Mouse (Mus musculus) hindbrain, embryonic 14.5 days (tissue): Measurements from ENCODE around the gene Stard8. TPM values are rescaled to one million over a fixed set of nuclear protein-coding genes. Genes with fewer than 3 reads are reported as not detected.
"Not testable (repeated sequence)": the region's sequence is repeated elsewhere in the genome, so short reads cannot be mapped to it uniquely, and the experiment has no call there.

Source experiments
- ATAC-seq: fragments of 200-750 bp; cut with Nextera tagmentation; 2 replicates; pipeline ENCODE4 v1.8.0; 2017; ENCODE audit warnings: moderate number of reproducible peaks, mild to moderate bottlenecking, moderate TSS enrichment, moderate library complexity; ENCODE audit not compliant: low FRiP score
- DNase-seq: peaks from one replicate; pipeline ENCODE4 v3.0.0-alpha.2; 2015; ENCODE audit warnings: low spot score
- H3K27ac ChIP-seq: fragments of 300-500 bp; sonication (generic); 2 replicates; pipeline ENCODE4 v1.5.1; 2014; ENCODE audit warnings: mild to moderate bottlenecking, moderate library complexity
- H3K27me3 ChIP-seq: fragments of 300-500 bp; sonication (generic); 2 replicates; pipeline ENCODE4 v1.6.1; 2014; ENCODE audit warnings: mild to moderate bottlenecking, low read length, mixed read lengths; ENCODE audit not compliant: control insufficient read depth, insufficient read depth
- H3K36me3 ChIP-seq: fragments of 300-500 bp; sonication (generic); replicated peaks from 2 replicates; pipeline ENCODE4 v1.6.1; 2014; ENCODE audit not compliant: control insufficient read depth, insufficient read depth
- H3K4me1 ChIP-seq: fragments of 300-500 bp; sonication (generic); replicated peaks from 2 replicates; pipeline ENCODE4 v1.6.1; 2014; ENCODE audit warnings: antibody characterized with exemption, low read length, mixed read lengths; ENCODE audit not compliant: control insufficient read depth, insufficient read depth
- H3K4me2 ChIP-seq: fragments of 300-500 bp; sonication (generic); replicated peaks from 2 replicates; pipeline ENCODE4 v1.6.1; 2014; ENCODE audit warnings: mild to moderate bottlenecking, moderate library complexity
- H3K4me3 ChIP-seq: fragments of 300-500 bp; sonication (generic); replicated peaks from 2 replicates; pipeline ENCODE4 v1.5.1; 2014; ENCODE audit warnings: mild to moderate bottlenecking, low read length
- H3K9ac ChIP-seq: fragments of 300-500 bp; sonication (generic); 2 replicates; pipeline ENCODE4 v1.6.1; 2014
- H3K9me3 ChIP-seq: fragments of 300-500 bp; sonication (generic); 2 replicates; pipeline ENCODE4 v1.6.1; 2016; ENCODE audit warnings: low read length; ENCODE audit not compliant: control insufficient read depth
- WGBS: fragments of 180-500 bp; shearing (Covaris S2); extraction: QIAGEN DNeasy Blood & Tissue Kit; methylation state at CpG from one replicate; pipeline ENCODE4 v1.1.7; 2014; 5-methylcytosine and 5-hydroxymethylcytosine counted together
- polyA plus RNA-seq: library from polyadenylated mRNA; unstranded; fragments of >200 nt; fragmentation: Nextera tagmentation; extraction: Ambion mirVana; gene quantifications from 2 replicates; pipeline ENCODE4 v1.2.1, GENCODE M21; 2014

Gene Stard8
- polyA plus RNA-seq, result 3.8 and 5.5 TPM in 2 replicates

- no peak for ATAC-seq
- Histone ChIP-seq H3K9me3 (no peaks in the 10 kb centered on the region), H3K36me3 (no peaks in the 10 kb centered on the region), H3K27me3 (peaks cover 7% of the 10 kb centered on the region; the same call in 1 of the 2 replicates), H3K27ac (no peak within 1 kb of the TSS), H3K4me1 (no peaks in the 10 kb centered on the region), H3K4me3 (no peak within 1 kb of the TSS), H3K9ac (no peak within 1 kb of the TSS), H3K4me2 (no peak within 1 kb of the TSS)
- DNase-seq, result no peak
- 67% methylated on average over 9 of the region's 9 CpGs for WGBS
Observed at GRCm38 (mm10) chrX:99003046-99003445, at the start of gene Stard8. Gene Stard8, plus strand, starts transcription at chrX:99003248.

GRCm38 (mm10) chrX:98953941-98954340 lies 49.1 kb upstream of the Stard8 start:
- H3K9ac ChIP-seq, result no peak overlapping the region
- H3K27me3 ChIP-seq, result no peaks in the 10 kb centered on the region
- WGBS, result 24% methylated on average over 6 of the region's 6 CpGs
- no peaks in the 10 kb centered on the region for H3K4me1 ChIP-seq
- DNase-seq (no peak), ATAC-seq (no peak)
- H3K4me2 ChIP-seq, result no peak overlapping the region
- H3K36me3 ChIP-seq, result no peaks in the 10 kb centered on the region
- H3K4me3 ChIP-seq, result no peak overlapping the region
- H3K27ac ChIP-seq, result no peak overlapping the region
- H3K9me3 ChIP-seq, result no peaks in the 10 kb centered on the region

- H3K9ac ChIP-seq, result no peak overlapping the region
- no peak overlapping the region for H3K27ac ChIP-seq
- no peaks in the 10 kb centered on the region for H3K9me3 ChIP-seq
- no peak overlapping the region for H3K4me2 ChIP-seq
- H3K4me3 ChIP-seq, result no peak overlapping the region
- 92% methylated on average over 9 of the region's 9 CpGs for WGBS
- no peaks in the 10 kb centered on the region for H3K27me3 ChIP-seq
- DNase-seq, result no peak
- H3K4me1 ChIP-seq, result no peaks in the 10 kb centered on the region
- no peak for ATAC-seq
- no peaks in the 10 kb centered on the region for H3K36me3 ChIP-seq
Observed at GRCm38 (mm10) chrX:98958287-98958686, 44.8 kb upstream of the Stard8 start.

DNA sequence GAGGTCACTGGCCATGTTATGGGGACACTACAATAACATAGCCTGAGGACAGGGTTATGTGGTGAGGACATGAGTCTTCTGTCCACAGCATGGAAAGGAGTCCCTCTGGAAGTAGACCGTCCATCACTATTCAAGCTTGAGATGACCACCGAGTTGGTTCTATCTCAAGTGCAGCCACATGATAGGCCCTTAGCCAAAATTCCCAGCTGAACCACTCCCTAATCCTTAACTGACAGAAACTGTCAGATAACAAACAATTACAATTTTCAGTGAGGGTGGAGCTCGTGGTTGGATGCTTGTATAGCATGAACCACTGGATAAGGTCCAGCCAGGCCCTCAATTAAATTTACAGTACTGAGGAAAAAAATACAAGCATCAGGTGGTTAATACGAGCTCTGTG lies 44.0 kb upstream of the Stard8 start:
- H3K36me3 ChIP-seq, result no peaks in the 10 kb centered on the region
- ATAC-seq (no peak), DNase-seq (no peak)
- H3K9ac ChIP-seq, result no peak overlapping the region
- no peak overlapping the region for H3K4me2 ChIP-seq
- no peak overlapping the region for H3K4me3 ChIP-seq
- WGBS, result 85% methylated on average over 4 of the region's 4 CpGs
- no peak overlapping the region for H3K27ac ChIP-seq
- no peaks in the 10 kb centered on the region for H3K9me3 ChIP-seq
- no peaks in the 10 kb centered on the region for H3K4me1 ChIP-seq
- no peaks in the 10 kb centered on the region for H3K27me3 ChIP-seq

DNA sequence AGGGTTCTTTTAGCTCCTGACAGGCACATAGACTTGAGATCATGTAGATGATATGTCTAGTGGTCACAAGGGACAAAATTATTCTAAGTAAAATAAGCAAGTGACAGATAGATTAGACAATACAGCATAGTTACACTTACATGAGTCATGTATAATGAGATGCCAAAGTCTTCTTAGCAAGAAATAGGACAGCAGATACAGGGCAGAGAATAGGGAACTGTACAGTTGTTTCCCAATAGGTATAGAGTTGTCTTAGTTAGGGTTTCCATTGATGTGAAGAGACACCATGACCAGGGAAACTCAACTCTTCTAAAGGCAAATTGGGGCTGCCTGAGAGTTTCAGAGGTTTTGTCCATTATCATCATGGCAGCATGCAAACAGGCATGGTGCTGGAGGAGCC lies 39.3 kb upstream of the Stard8 start:
- H3K27ac ChIP-seq, result no peak overlapping the region
- no peak for ATAC-seq
- H3K4me1 ChIP-seq, result no peaks in the 10 kb centered on the region

GRCm38 (mm10) chrX:98964513-98964912 lies 38.5 kb upstream of the Stard8 start:
- H3K9me3 ChIP-seq, result no peaks in the 10 kb centered on the region

More for the DNA sequence above, 39.3 kb upstream of the Stard8 start:
- Histone ChIP-seq H3K4me3 (no peak overlapping the region), H3K27me3 (no peaks in the 10 kb centered on the region), H3K9me3 (no peaks in the 10 kb centered on the region), H3K4me2 (no peak overlapping the region), H3K36me3 (no peaks in the 10 kb centered on the region), H3K9ac (no peak overlapping the region)
- no peak for DNase-seq

DNA sequence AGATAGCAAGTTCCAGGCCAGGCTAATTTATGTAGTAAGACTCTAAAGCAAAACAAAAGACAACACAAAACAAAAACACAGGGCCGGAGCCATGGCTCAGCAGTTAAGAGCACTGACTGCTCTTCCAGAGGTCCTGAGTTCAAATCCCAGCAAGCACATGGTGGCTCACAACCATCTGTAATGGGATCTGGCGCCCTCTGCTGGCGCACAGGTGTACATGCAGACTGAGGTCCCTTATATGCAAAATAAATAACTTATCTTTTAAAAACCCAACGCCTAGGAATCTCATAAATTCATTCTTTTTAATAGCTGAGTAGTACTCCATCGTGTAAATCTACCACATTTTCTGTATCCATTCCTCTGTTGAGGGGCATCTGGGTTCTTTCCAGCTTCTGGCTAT lies 16.4 kb upstream of the Stard8 start:
- H3K4me3 ChIP-seq, ATAC-seq: not testable (repeated sequence)
- 61% methylated on average over 5 of the region's 5 CpGs for WGBS

More at GRCm38 (mm10) chrX:98964513-98964912, 38.5 kb upstream of the Stard8 start:
- Histone ChIP-seq H3K4me1 (no peaks in the 10 kb centered on the region), H3K27ac (no peak overlapping the region), H3K4me3 (no peak overlapping the region), H3K9ac (no peak overlapping the region), H3K4me2 (no peak overlapping the region), H3K36me3 (no peaks in the 10 kb centered on the region), H3K27me3 (no peaks in the 10 kb centered on the region)
- ATAC-seq (no peak), DNase-seq (no peak)

GRCm38 (mm10) chrX:98989574-98989973 lies 13.5 kb upstream of the Stard8 start:
- H3K27me3 ChIP-seq, result no peaks in the 10 kb centered on the region
- no peak overlapping the region for H3K9ac ChIP-seq
- no peak overlapping the region for H3K4me3 ChIP-seq
- ATAC-seq, result no peak
- H3K4me1 ChIP-seq, result no peaks in the 10 kb centered on the region
- H3K4me2 ChIP-seq, result no peak overlapping the region
- DNase-seq, result peak; percentile 28
- H3K9me3 ChIP-seq, result no peaks in the 10 kb centered on the region
- H3K36me3 ChIP-seq, result no peaks in the 10 kb centered on the region
- WGBS, result 45% methylated on average over 6 of the region's 6 CpGs
- no peak overlapping the region for H3K27ac ChIP-seq

More for the DNA sequence above, 16.4 kb upstream of the Stard8 start:
- not testable (repeated sequence) for H3K9ac ChIP-seq, H3K27ac ChIP-seq, DNase-seq, H3K27me3 ChIP-seq, H3K4me2 ChIP-seq, H3K4me1 ChIP-seq, H3K9me3 ChIP-seq, H3K36me3 ChIP-seq

- no peak for ATAC-seq
- Histone ChIP-seq H3K4me3 (no peak overlapping the region), H3K4me2 (no peak overlapping the region), H3K9me3 (no peaks in the 10 kb centered on the region), H3K4me1 (no peaks in the 10 kb centered on the region), H3K9ac (no peak overlapping the region), H3K27me3 (peaks cover 9% of the 10 kb centered on the region; the same call in 1 of the 2 replicates), H3K36me3 (no peaks in the 10 kb centered on the region), H3K27ac (no peak overlapping the region)
- no peak for DNase-seq
- 80% methylated on average over 4 of the region's 6 CpGs for WGBS
Observed at GRCm38 (mm10) chrX:99002065-99002464, 983 bp upstream of the Stard8 start.

GRCm38 (mm10) chrX:99010581-99010980 lies 7.5 kb downstream of the Stard8 start:
- DNase-seq (no peak), ATAC-seq (no peak)
- H3K4me1 ChIP-seq, result no peaks in the 10 kb centered on the region
- no peak overlapping the region for H3K4me3 ChIP-seq
- H3K36me3 ChIP-seq, result no peaks in the 10 kb centered on the region
- no peaks in the 10 kb centered on the region for H3K9me3 ChIP-seq
- no peak overlapping the region for H3K27ac ChIP-seq
- 86% methylated on average over 5 of the region's 5 CpGs for WGBS
- no peaks in the 10 kb centered on the region; the same call in 1 of the 2 replicates for H3K27me3 ChIP-seq
- no peak overlapping the region for H3K9ac ChIP-seq
- no peak overlapping the region for H3K4me2 ChIP-seq
